Mouse (Mus musculus) activated CD4-positive, CD25-positive, alpha-beta regulatory T cell, adult 4 months (primary cell): ENCODE measurements around the gene Stk25. TPM values are rescaled to one million over a fixed set of nuclear protein-coding genes. Genes with fewer than 3 reads are reported as not detected.
"Not testable (repeated sequence)": the region's sequence is repeated elsewhere in the genome, so short reads cannot be mapped to it uniquely, and the experiment has no call there.

Source experiments
- ATAC-seq: one replicate; pipeline ENCODE4 v1.8.0; 2017
- polyA plus RNA-seq, 2 experiments: library from polyadenylated mRNA; unstranded; fragments of 100-300 nt; shearing (Covaris generic); gene quantifications; one replicate each; pipeline ENCODE4 v1.2.1; 2017

Gene Stk25
- 10 to 100 TPM; 28.6 to 32.3 TPM for polyA plus RNA-seq

DNA sequence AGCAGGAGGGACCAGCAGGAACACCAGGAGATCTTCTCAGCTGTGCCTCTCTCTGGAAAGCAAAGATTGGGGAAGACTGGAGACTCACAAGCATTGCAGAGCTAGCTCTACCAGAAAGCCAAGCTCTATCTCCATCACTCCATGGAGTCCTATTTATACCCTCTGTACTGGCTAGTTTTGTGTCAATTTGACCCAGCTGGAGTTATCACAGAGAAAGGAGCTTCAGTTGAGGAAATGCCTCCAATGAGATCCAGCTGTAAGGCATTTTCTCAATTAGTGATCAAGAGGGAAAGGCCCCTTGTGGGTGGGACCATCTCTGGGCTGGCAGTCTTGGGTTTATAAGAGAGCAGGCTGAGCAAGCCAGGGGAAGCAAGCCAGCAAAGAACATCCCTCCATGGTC lies at the start of gene Stk25:
Gene Stk25 (minus strand): TSS at position 101 of the 400 bp plus-strand sequence.
- not testable (repeated sequence) for ATAC-seq

DNA sequence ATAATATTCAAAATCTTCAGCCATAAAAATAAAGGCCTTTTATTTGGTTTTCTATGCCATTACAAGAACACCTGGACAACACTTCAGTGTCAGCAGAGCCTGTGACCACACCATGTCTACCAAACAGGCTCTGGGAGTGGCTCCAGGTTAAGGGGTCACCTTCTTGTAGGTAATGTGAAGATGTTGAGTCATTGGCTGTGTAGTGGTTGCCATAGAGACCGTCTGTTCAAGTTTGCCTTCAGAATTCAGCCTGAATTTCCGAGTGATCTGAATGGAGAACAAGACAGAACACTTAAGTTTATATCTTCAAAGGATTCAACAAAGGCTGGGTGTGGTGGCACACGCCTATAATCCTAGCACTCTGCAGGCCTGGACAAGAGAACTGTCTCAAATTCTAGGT lies 46.9 kb upstream of the Stk25 start:
- no peak for ATAC-seq

DNA sequence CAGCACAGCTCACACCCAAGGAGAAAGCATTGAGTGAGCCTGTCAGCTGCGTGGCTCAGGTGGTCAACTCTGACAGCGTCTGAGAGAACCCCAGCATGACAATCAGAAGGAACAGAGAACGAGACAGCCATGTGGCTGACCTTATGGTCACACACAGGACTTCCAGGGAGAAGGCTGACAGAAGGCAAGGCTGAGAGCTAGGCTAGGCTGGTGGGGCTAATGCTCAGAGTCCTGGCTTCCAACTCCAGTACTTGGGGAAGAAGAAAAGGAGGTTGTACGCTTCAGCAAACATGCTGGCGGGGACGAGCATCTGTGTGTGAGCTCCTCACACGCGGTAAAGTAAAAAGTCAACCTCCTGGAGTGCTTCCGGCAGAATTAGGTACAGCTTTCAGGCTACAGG lies 45.9 kb upstream of the Stk25 start:
- no peak for ATAC-seq

DNA sequence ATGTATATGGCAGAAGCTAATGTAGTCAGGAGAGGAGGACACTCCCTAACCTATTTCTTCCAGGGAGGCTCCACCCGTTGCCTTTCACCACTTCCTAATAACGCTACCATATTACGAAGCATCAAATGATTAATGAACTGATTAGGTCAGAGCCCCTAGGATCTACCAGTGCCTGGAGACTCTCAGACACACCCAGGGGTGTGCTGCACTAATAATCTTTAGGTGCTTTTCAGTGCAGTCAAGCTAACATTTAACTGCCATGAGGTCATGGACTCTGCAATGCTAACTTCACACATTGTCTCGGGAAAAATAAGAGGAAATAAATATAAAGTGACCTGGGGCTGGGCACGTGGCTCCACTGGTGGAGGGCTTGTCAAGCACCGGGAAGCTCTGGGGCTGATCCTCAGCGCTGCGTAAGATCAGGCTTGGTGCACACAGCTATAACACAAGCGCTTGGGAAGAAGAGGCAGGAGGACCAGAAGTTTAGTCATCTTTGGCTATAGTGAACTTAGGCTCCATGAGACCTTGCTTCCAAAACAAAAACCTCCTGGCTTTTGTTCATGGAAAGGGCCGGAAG lies 45.1 kb upstream of the Stk25 start:
- ATAC-seq, result no peak

DNA sequence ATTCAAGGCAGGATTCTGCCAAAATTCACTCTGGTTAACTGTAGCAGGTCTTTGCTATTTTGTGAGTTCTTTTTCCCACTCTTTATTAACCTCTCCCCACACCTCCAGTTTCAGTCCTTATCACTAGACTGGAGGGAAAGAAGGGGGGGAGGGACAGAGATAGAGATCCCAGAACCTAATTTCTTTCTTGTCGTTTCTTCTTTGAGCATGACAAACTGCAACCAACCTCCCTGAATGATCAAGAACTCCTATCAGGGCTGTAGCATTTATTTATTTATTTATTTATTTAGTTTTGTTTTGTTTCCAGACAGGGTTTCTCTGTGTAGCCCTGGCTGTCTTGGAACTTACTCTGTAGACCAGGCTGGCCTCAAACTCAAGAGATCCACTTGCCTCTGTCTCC lies 43.6 kb upstream of the Stk25 start:
- no peak for ATAC-seq

DNA sequence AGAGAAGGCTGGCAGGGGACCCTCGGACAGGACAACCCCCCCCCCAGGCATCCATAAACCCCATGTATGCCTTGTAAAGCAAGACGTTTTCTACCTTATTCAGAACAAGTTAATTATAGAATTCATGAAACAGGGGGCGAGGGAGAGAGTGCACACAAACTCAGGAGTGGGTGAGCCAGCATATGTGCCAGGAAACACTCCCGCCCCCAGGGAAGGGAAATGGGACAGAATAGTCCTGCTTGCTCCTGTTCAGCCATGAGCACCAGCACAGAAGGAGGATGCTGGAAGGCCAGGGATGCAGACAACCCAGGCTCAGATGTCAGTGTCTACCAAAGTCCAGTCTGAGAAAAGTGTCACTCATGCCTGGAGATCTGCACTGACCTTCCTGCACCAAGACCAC lies 40.7 kb upstream of the Stk25 start:
- ATAC-seq, result no peak

DNA sequence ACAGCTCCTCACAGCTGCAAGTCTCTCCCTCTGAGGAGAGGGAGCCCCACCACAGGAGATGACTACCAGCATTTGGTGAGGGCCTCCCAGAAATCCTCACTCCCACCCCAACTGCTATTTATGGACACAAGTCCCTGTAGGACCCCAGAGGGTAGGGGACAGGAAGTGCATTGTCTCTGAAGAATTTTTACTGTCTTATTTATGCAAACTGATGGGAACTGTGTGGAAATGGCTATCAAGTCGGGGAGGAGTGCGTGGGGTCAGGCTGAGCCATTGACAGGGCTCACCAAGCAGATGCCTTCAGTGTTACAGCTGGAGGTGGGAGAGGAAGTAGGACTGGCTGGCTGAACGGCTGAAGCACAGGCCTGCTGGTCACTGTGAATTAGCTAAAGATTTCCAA lies 38.9 kb upstream of the Stk25 start:
- no peak for ATAC-seq

DNA sequence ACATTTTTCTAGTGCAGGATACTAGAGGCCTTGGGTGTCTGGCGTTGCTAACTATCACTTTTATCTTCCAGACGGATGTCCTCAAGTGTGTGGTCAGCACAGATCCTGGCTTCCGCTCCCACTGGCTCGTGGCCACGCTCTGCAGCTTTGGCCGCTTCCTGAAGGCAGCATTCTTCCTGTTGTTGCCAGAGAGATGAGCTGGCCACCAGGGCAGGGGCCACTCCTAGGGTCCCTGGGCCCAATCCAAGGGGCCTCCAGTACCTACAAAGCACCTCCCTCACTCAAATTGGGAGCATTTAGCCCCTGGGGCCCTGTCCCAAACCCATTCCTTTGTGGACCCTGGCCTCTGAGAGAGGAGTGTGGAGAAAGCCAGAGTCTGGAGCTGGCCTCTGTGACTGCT lies 36.5 kb upstream of the Stk25 start:
- no peak for ATAC-seq

DNA sequence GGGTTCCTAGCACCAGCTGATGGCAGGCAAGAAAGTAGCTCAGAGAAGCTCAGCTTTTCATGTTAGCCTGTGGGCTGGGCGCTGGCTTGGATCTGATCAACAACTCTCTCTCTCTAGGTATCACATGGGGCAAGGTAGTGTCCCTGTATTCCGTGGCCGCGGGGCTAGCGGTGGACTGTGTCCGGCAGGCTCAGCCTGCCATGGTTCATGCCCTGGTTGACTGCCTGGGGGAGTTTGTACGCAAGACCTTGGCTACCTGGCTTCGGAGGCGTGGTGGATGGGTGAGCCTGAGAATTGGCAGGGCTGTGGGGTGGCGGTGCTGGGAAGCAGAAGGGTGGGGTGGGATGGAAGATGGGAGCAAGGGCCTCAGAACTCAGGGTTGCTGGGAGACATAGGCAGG lies 35.5 kb upstream of the Stk25 start:
- no peak for ATAC-seq

DNA sequence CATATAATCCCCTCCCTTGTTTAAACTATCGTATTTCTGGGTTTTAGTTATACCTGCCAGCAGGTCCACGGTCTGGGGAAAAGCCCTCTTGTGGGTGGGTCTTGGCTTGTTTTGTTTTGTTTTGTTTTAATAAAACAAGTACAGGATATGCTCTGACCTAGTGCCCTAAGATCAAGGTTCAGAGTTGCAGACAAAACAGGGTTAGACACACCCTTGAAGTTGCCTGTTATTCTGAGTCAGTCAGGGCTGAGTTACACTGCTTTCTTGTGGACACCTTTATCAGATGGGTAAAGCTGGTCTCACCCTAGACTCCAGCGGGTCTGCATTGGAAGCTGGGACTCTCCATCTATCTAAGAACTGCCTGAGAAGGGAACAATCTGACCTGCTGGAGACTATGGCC lies 35.0 kb upstream of the Stk25 start:
- no peak for ATAC-seq

DNA sequence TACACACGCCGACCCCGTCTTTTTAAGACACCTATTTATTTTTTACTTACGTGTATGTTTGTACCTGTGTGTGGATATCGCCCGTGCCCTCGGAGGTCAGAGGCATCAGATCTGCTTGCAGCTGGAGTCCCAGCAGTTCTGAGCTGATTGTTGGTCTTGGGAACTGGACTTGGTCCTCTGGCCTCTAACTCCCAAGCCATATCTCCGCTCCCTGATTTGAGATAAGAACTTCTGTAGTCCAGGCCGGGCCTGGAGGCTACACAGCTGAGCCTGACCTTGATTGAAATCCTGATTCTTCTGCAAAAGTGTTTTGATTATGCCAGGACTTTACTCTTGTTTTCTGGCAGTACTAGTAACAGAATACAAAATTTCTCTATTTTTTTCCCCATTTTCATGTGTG lies 34.3 kb upstream of the Stk25 start:
- no peak for ATAC-seq

DNA sequence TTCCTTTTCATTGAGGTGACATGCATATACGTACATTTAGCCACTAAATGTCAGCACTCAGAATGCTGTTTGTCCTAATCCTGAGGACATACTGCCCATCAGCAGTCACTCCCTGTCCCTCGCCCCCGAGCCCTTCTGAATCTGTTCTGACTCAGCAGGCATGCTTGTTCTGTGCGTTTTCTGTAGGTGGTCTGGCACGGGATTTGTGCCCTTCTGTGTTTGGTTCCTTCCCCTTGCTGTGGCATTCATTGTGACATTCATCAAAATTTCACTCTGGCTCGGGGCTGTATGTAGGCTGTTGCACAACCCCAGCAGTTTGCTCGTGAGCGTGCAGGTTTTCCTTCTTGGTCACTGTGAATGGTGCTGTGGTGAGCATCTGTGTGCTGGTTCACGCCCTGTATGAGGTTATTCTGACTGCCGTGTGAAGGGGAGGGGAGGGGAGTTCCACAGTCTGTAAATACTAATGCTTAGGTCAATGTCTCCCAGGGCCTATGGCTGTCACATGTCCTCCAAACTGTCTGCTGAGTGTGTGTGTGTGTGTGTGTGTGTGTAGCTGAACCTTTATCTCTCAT lies 33.4 kb upstream of the Stk25 start:
- ATAC-seq, result no peak

DNA sequence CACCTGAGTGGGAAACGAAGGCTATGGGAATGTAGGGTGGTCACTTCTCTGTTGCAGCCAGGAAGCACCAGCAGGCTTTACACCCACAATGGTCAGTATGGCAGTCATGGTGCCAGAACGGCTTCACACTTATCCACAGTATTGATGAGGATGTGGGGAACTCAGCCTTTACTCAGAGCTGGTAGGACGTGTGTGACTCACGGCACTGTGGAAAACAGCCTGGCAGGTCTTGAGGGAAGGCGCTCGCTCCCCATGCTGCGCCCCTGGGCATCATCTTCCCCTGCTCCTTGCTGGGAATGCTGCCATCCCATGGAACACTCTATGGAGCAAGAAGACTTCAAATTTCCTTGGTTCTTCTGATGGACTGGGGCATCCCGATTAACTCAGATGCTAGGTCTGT lies 32.6 kb upstream of the Stk25 start:
- no peak for ATAC-seq

DNA sequence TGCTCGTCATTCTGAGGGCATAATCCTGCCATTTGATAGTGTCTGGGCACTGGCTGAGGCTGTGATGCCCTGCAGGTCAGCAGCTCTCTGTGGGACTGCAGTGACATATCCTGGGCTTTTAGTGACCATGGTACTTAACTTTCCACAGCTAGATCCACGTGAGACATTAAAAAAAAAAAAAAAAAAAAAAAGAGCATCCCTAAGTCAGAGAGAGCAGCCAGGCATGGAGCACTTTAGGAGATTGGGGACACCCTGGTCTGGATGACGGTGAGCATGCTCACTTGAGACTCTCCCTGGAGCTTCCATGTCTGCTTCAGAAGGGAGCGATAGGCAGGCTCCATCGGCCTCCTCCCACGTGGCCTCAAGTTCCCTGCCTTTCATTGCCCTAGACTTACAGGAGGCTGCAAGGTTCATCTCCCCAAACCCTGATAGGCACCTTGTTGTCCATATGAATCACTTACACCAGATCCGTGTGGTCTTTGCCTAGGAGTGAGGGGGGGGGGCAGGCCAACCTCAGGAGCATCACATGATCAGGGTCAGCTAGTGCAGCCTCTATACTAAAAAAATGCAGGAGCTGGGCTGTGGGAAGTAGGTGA lies 31.5 kb upstream of the Stk25 start:
- no peak for ATAC-seq

DNA sequence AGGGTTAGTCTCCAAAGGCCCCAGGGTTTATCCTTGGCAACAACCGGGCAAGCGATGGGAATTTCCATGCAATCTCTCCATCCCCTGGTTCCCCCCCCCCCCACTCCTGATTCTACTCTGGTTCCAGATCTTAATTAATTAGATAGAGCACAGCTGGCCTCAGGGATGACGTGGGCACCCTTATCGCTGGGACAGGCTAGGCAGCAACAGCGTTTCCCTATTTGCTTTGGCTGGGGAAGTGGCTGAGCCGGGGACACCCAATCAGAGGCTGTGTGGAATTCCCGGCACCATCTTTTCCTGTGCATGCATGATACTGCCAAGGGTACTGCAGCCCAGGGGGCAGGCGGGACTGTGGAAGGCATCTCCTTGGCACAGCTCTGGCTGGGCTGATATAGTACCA lies 29.7 kb upstream of the Stk25 start:
- ATAC-seq, result no peak

DNA sequence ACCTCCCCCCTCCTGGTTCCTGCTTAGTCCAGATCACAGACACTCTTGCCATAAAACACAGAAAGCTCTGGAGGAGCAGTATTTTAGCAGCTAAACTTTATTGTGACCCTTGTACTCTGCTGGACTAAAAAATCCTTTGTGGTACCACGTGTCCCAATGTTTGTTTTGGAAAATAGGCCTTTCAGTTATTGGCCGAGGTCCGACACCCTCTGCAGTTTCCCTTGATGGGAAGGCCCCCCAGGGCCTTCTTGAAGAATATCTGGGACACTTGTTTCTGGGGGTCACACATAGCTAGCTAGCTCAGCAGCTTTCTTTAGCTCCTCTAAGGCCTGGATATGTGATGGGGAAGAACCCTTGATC lies 28.5 kb upstream of the Stk25 start:
- no peak for ATAC-seq

DNA sequence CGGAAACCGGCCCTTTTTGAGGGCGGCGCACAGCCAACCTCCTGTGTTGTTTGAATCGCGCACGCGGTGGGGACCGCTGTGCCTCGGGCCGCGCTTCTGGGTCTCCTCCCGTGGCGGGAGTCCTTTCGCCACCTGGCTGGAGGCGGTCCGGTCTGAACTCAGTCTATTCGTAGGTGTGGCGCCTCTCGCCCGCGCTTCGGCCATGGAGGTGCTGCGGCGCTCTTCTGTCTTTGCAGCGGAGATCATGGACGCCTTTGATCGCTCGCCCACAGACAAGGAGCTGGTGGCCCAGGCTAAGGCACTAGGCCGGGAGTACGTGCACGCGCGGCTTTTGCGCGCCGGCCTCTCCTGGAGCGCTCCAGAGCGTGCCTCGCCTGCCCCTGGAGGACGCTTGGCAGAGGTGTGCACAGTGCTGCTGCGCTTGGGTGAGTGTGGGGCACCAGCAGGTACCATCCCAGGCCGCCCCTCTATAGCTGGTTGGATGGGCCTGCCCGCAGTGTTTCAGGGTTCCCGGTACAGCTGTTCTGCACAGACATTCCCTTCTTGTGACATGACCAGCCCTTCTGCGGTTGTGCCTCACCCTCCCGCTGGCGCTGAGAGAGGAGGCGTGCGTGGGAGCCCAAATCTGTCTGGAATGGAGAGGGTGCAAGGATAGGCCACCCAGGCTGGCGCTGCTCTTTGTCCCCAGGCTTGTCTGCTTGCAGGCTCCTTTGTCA lies 27.9 kb upstream of the Stk25 start:
- no peak for ATAC-seq

DNA sequence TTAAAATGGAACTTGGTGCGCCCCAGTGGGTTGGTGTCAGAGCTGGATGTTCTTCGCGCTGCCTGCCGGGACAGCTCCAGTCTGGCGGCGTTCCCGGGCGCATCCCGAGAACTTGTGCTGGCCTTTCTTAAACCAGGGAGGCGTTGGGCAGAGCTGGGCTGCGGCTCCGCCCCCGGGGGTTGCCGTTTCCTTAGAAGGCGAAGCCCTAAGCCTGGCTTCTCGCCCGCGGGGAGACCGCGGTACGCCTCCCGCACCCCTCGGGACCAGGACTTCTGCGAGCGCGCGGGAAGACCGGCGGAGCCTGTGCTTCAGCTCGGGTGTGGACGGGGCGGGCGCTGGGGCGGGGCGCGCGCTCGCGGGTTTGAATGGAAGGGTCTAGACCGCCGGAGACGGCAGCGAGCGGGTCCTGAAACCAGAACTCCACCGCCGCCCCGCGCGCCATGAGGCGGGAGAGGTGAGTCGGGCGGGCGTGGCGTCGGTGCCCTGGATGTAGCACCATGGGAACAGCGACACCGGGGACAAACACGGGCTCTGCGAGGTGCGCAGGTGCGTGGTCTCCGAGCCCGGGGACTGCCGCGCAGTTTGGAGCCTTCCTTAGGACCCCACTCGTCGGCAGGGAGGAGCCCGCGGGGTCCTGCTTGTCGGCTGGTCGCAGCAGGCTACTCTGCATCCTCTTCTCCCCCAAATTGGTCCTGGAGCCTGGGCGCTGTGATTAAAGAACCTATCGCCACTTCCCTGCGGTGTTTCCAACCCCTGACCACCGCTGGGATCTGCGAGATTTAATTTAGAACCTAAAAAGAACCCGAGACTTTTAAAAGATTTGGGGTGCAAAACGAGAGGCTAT lies 27.2 kb upstream of the Stk25 start, which contains the start of gene Bok:
Gene Bok (plus strand): TSS at position 260 of the 844 bp plus-strand sequence.
- ATAC-seq, result no peak

DNA sequence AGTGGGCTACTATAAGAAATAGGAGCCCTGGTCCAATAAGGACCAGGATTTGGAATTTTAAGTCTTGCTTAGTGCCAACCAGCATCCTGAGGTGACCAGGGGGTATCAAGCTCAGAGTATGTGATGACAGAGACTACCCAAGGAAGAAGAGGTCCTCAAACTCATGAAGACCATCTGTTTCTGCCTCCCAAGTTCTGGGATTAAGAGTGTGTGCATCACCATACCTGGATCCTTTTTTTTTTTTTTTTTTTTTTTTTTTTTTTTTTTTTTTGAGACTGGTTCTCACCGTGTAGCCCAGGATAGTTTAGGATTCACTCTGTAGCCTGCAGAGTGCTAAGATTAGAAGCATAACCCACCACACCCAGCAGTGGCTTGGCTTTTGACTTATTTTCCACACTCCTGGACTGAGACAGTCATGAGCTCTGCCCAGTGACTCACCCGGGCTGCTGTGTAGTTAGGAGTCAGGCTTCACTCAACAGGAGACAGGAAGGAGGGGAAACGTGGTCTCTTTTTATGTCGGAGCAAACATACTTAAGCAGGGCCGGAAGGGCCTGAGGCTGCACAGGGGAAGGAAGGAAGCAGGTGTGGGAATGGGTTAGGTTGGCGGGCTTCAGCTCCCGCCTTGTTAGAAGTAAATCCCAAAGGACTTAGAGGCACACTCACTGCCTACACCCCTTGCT lies 21.6 kb upstream of the Stk25 start:
- ATAC-seq, result no peak

DNA sequence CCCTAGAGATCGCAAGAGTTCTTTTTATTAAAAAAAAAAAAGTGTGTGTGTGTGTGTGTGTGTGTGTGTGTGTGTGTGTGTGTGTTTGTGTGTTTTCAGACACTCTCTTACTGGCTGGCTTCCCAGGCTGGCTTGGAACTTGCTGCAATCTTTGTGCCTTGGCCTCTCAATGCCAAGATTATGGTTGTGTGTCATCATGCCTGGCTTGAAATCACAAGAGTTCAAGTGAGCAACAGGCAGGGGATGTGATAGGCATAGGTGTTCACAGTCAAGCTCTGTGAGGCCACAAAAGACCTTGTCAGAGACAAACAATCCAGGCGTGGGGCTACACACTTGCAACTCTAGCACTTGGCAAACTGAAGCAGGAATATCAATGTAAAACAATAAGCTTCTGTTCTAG lies 19.9 kb upstream of the Stk25 start:
- ATAC-seq, result no peak

DNA sequence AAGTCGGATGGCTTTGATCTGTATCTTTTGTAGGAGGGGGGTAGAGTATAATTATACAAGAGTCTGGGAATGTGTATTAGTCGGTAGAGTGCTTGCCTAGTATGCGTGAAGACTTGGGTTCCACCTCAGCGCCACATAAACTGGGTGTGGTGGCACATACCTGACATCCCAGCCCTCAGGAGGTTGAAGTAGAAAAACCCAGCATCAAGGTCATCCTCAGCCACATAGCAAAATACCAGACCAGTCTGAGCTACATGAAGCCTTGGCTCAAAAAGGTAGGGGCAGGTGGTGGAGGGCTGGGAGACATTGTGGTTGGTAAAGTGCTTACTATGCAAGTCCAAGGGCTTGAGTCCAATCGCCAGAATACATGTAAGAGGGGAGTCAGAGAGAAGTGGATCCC lies 14.2 kb upstream of the Stk25 start:
- no peak for ATAC-seq

DNA sequence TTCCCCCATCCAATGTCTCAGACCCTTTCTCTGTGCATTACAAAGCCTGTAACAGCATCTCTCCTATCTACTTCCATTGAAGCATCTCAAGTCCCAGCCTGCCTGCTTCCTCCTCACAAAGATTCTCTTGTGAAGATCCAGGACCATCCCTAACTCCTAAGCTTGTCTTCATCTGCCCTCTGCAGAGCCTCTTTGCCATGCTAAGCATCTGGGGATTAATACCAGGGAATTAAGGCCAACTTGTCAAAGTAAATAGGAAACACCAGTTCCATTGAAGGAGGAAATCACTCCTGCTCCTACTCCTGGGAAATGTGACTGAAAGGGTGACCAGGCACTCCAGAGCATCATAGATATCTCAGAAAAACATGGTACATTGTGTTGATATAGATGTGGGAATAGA lies 11.5 kb upstream of the Stk25 start:
- no peak for ATAC-seq
